8 mouse cellular contexts compared by ENCODE assay signal in the genomic region with DNA sequence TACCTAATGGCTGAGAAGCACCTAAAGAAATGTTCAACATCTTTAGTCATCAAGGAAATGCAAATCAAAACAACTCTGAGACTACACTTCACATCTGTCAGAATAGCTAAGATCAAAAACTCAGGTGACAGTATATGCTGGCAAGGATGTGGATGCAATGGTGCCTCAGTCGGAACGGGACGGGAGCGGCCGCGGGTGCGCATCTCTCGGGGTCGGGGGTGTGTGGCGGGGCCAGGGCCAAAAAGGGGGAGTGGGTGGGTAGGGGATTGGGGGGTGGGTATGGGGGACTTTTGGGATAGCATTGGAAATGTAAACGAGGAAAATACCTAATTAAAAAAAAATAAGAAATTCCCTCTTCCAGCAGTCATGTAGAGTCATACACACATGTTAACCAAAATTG.
DNase-seq lines count a peak whose midpoint lies in the region; ATAC-seq lines count a peak whose summit lies in the region.
"Not testable (repeated sequence)": the region's sequence is repeated elsewhere in the genome, so short reads cannot be mapped to it uniquely, and the experiment has no call there.

No protein-coding gene starts in this region.

- not testable (repeated sequence) for H3K4me3 ChIP-seq in ES-E14 (ENCODE audit: insufficient read depth in 1 of 2, low read depth in 1 of 2, low read length in 2 of 2, poor library complexity in 1 of 2, severe bottlenecking in 1 of 2); heart, embryonic 14.5 days (ENCODE audit: control insufficient read depth in 1 of 2, insufficient read depth in 1 of 2, low read depth in 1 of 2, low read length in 2 of 2); liver, embryonic 15.5 days (replicated peaks)

- H3K27ac ChIP-seq in ES-E14 (ENCODE audit: insufficient read depth, low read depth, low read length, poor library complexity, severe bottlenecking); heart, embryonic 14.5 days (replicated peaks in 1 of 2; ENCODE audit: control insufficient read depth in 1 of 2, insufficient read depth in 1 of 2, low read depth in 2 of 2, low read length in 2 of 2); liver, embryonic 15.5 days (replicated peaks): not testable (repeated sequence)

- H3K36me3 ChIP-seq in ES-E14 (ENCODE audit: control insufficient read depth, insufficient read depth, low read length, poor library complexity, severe bottlenecking); heart, embryonic 14.5 days (ENCODE audit: control insufficient read depth, insufficient read depth, low read length); liver, embryonic 15.5 days (replicated peaks): not testable (repeated sequence)

- 77% methylated on average over 11 of the region's 11 CpGs for WGBS in heart, embryonic 14.5 days
- 42% methylated on average over 11 of the region's 11 CpGs for WGBS in liver, embryonic 15.5 days (ENCODE audit: insufficient replicate concordance)

- peak; percentile 80 for DNase-seq in ES-E14 (ENCODE audit: low read depth, low spot score)
- DNase-seq in c-Kit-positive CD71-negative TER-119-negative erythroid progenitor cells, embryonic 14.5 days (ENCODE audit: low read depth), result peak; percentile 50
- peak; percentile 88 for DNase-seq in kidney, postnatal 14 days
- DNase-seq in testis, postnatal 14 days (ENCODE audit: low spot score), result peak; percentile 78

- H3K9me3 ChIP-seq in ES-E14 (ENCODE audit: control insufficient read depth, insufficient read depth, low read depth, low read length); heart, embryonic 14.5 days (ENCODE audit: control insufficient read depth, low read length); liver, embryonic 15.5 days (replicated peaks): not testable (repeated sequence)

- not testable (repeated sequence) for H3K4me2 ChIP-seq in heart, embryonic 14.5 days (ENCODE audit: low read length); liver, embryonic 15.5 days

- H3K9ac ChIP-seq in ES-E14 (ENCODE audit: insufficient read depth, low read depth, low read length, poor library complexity, severe bottlenecking); heart, embryonic 14.5 days (ENCODE audit: low read length); liver, embryonic 15.5 days: not testable (repeated sequence)

- in situ Hi-C loops in ES-E14 (cut with MboI; ENCODE audit: low sequenced_read_pairs in 2 of 2, unreplicated experiment in 2 of 2), result not testable (repeated sequence)

- peak; percentile 89 for ATAC-seq in erythroid progenitor cell, adult 5-6 weeks (replicated peaks; ENCODE audit: low FRiP score, poor library complexity, severe bottlenecking)
- peak; percentile 87 for ATAC-seq in heart, embryonic 14.5 days (ENCODE audit: insufficient number of reproducible peaks, insufficient read depth, low FRiP score, low read depth)
- ATAC-seq in liver, embryonic 15.5 days (ENCODE audit: insufficient read depth), result peak; percentile 94
- peak; percentile 77 for ATAC-seq in neutrophil, adult 5-6 weeks (ENCODE audit: extremely low read depth, insufficient number of reproducible peaks, low FRiP score, poor library complexity, severe bottlenecking)

- not testable (repeated sequence) for H3K27me3 ChIP-seq in heart, embryonic 14.5 days (ENCODE audit: control insufficient read depth, insufficient read depth, low read length); liver, embryonic 15.5 days

- not testable (repeated sequence) for H3K4me1 ChIP-seq in ES-E14 (ENCODE audit: control insufficient read depth in 2 of 2, insufficient read depth in 2 of 2, low read length in 2 of 2, poor library complexity in 1 of 2); heart, embryonic 14.5 days (ENCODE audit: control insufficient read depth in 2 of 2, insufficient read depth in 2 of 2, low read length in 2 of 2); liver, embryonic 15.5 days (replicated peaks)
